Mouse (Mus musculus) heart, embryonic 12.5 days (tissue): Measurements from ENCODE around the gene Magi2. TPM values are rescaled to one million over a fixed set of nuclear protein-coding genes. Genes with fewer than 3 reads are reported as not detected.

Experiments
- ATAC-seq: fragments of 200-750 bp; cut with Nextera tagmentation; 2 replicates; pipeline ENCODE4 v1.8.0; 2017; ENCODE audit warnings: moderate TSS enrichment, moderate library complexity; ENCODE audit not compliant: insufficient number of reproducible peaks, low FRiP score
- H3K27ac ChIP-seq: fragments of 300-500 bp; sonication (generic); 2 replicates; pipeline ENCODE4 v1.5.1; 2016; ENCODE audit warnings: mild to moderate bottlenecking, moderate library complexity; ENCODE audit not compliant: poor library complexity, severe bottlenecking
- H3K27me3 ChIP-seq: fragments of 300-500 bp; sonication (generic); replicated peaks from 2 replicates; pipeline ENCODE4 v1.6.1; 2016; ENCODE audit warnings: mild to moderate bottlenecking, moderate library complexity
- H3K36me3 ChIP-seq: fragments of 300-500 bp; sonication (generic); 2 replicates; pipeline ENCODE4 v1.6.1; 2016; ENCODE audit warnings: mild to moderate bottlenecking, moderate library complexity
- H3K4me1 ChIP-seq: fragments of 300-500 bp; sonication (generic); replicated peaks from 2 replicates; pipeline ENCODE4 v1.6.1; 2016; ENCODE audit warnings: mild to moderate bottlenecking
- H3K4me2 ChIP-seq: fragments of 300-500 bp; sonication (generic); 2 replicates; pipeline ENCODE4 v1.6.1; 2016; ENCODE audit warnings: mild to moderate bottlenecking, moderate library complexity
- H3K4me3 ChIP-seq: fragments of 300-500 bp; sonication (generic); 2 replicates; pipeline ENCODE4 v1.5.1; 2016; ENCODE audit warnings: mild to moderate bottlenecking
- H3K9ac ChIP-seq: fragments of 300-500 bp; sonication (generic); 2 replicates; pipeline ENCODE4 v1.6.1; 2016; ENCODE audit warnings: mild to moderate bottlenecking, moderate library complexity
- H3K9me3 ChIP-seq: fragments of 300-500 bp; sonication (generic); replicated peaks from 2 replicates; pipeline ENCODE4 v1.6.1; 2016; ENCODE audit warnings: mild to moderate bottlenecking, moderate library complexity
- WGBS: fragments of 180-500 bp; shearing (Covaris S2); methylation state at CpG from one replicate; pipeline ENCODE4 v1.1.7; 2016; 5-methylcytosine and 5-hydroxymethylcytosine counted together
- polyA plus RNA-seq: library from polyadenylated mRNA; unstranded; fragments of >200 nt; fragmentation: Nextera tagmentation; extraction: Ambion mirVana; gene quantifications from 2 replicates; pipeline ENCODE4 v1.2.1, GENCODE M21; 2016

Gene Magi2
- polyA plus RNA-seq, 1 experiment from 2014 or later = 3.9 TPM

GRCm38 (mm10) chr5:20299816-20300215 is 1073.0 kb downstream of the Magi2 start:
- no peak overlapping the region for H3K4me3 ChIP-seq
- H3K4me2 ChIP-seq = no peak overlapping the region
- no peaks in the 10 kb centered on the region for H3K36me3 ChIP-seq
- ATAC-seq = no peak
- 64% methylated on average over 6 of the region's 6 CpGs for WGBS
- H3K9ac ChIP-seq = no peak overlapping the region
- no peak overlapping the region for H3K27ac ChIP-seq
- H3K9me3 ChIP-seq = no peaks in the 10 kb centered on the region
- no peaks in the 10 kb centered on the region for H3K27me3 ChIP-seq
- H3K4me1 ChIP-seq = no peaks in the 10 kb centered on the region

GRCm38 (mm10) chr5:20303056-20303965 is 1076.5 kb downstream of the Magi2 start:
- ATAC-seq = no peak
- WGBS = 81% methylated on average over 8 of the region's 8 CpGs
- H3K4me1 ChIP-seq = no peaks in the 10 kb centered on the region
- no peaks in the 10 kb centered on the region for H3K27me3 ChIP-seq
- H3K36me3 ChIP-seq = no peaks in the 10 kb centered on the region
- no peak overlapping the region for H3K9ac ChIP-seq
- H3K9me3 ChIP-seq = no peaks in the 10 kb centered on the region
- H3K4me2 ChIP-seq = no peak overlapping the region
- H3K27ac ChIP-seq = no peak overlapping the region
- H3K4me3 ChIP-seq = no peak overlapping the region

GRCm38 (mm10) chr5:20320970-20321369 is 1094.1 kb downstream of the Magi2 start:
- H3K36me3 ChIP-seq = no peaks in the 10 kb centered on the region
- H3K4me3 ChIP-seq = no peak overlapping the region
- 0 out of 2 replicates have a peak, but pooled peaks cover 4% of the 10 kb centered on the region for H3K4me1 ChIP-seq
- H3K9ac ChIP-seq = no peak overlapping the region
- H3K4me2 ChIP-seq = no peak overlapping the region
- ATAC-seq = no peak
- H3K27me3 ChIP-seq = no peaks in the 10 kb centered on the region
- no peak overlapping the region for H3K27ac ChIP-seq
- 36% methylated on average over 2 of the region's 2 CpGs for WGBS
- H3K9me3 ChIP-seq = no peaks in the 10 kb centered on the region

GRCm38 (mm10) chr5:20325290-20325689 is 1098.5 kb downstream of the Magi2 start:
- ATAC-seq = no peak
- Histone ChIP-seq H3K27ac (no peak overlapping the region), H3K9ac (no peak overlapping the region), H3K4me1 (0 out of 2 replicates have a peak, but pooled peaks cover 4% of the 10 kb centered on the region), H3K4me2 (no peak overlapping the region), H3K27me3 (no peaks in the 10 kb centered on the region), H3K36me3 (no peaks in the 10 kb centered on the region), H3K4me3 (no peak overlapping the region), H3K9me3 (no peaks in the 10 kb centered on the region)
- 63% methylated on average over 2 of the region's 2 CpGs for WGBS

GRCm38 (mm10) chr5:20328901-20329300 is 1102.1 kb downstream of the Magi2 start:
- Histone ChIP-seq H3K27ac (no peak overlapping the region), H3K9me3 (no peaks in the 10 kb centered on the region), H3K4me1 (no peaks in the 10 kb centered on the region), H3K27me3 (no peaks in the 10 kb centered on the region), H3K9ac (no peak overlapping the region), H3K4me3 (no peak overlapping the region), H3K4me2 (no peak overlapping the region), H3K36me3 (no peaks in the 10 kb centered on the region)
- 27% methylated on average over 1 of the region's 1 CpGs for WGBS
- peak; percentile 64; the same call in 1 of the 2 replicates for ATAC-seq

- WGBS = 67% methylated on average over 3 of the region's 3 CpGs
- Histone ChIP-seq H3K4me3 (no peak overlapping the region), H3K27ac (no peak overlapping the region), H3K27me3 (no peaks in the 10 kb centered on the region), H3K9ac (no peak overlapping the region), H3K9me3 (no peaks in the 10 kb centered on the region), H3K4me1 (no peaks in the 10 kb centered on the region), H3K36me3 (no peaks in the 10 kb centered on the region), H3K4me2 (no peak overlapping the region)
- no peak for ATAC-seq
Measured at GRCm38 (mm10) chr5:20330025-20330424, 1103.2 kb downstream of the Magi2 start.

- Histone ChIP-seq H3K9ac (no peak overlapping the region), H3K4me2 (no peak overlapping the region), H3K36me3 (no peaks in the 10 kb centered on the region), H3K27me3 (no peaks in the 10 kb centered on the region), H3K27ac (no peak overlapping the region), H3K9me3 (no peaks in the 10 kb centered on the region), H3K4me3 (no peak overlapping the region), H3K4me1 (no peaks in the 10 kb centered on the region)
- no peak for ATAC-seq
- WGBS = 60% methylated on average over 4 of the region's 4 CpGs
Measured at GRCm38 (mm10) chr5:20332574-20332973, 1105.7 kb downstream of the Magi2 start.

GRCm38 (mm10) chr5:20334549-20334948 is 1107.7 kb downstream of the Magi2 start:
- Histone ChIP-seq H3K27ac (no peak overlapping the region), H3K4me1 (no peaks in the 10 kb centered on the region), H3K9me3 (no peaks in the 10 kb centered on the region), H3K9ac (no peak overlapping the region), H3K4me2 (no peak overlapping the region), H3K27me3 (no peaks in the 10 kb centered on the region), H3K36me3 (no peaks in the 10 kb centered on the region), H3K4me3 (no peak overlapping the region)
- no peak for ATAC-seq

GRCm38 (mm10) chr5:20352941-20353340 is 1126.1 kb downstream of the Magi2 start:
- Histone ChIP-seq H3K36me3 (no peaks in the 10 kb centered on the region), H3K4me1 (no peaks in the 10 kb centered on the region), H3K27me3 (no peaks in the 10 kb centered on the region), H3K9me3 (no peaks in the 10 kb centered on the region), H3K27ac (no peak overlapping the region), H3K9ac (no peak overlapping the region), H3K4me2 (no peak overlapping the region), H3K4me3 (no peak overlapping the region)
- no peak for ATAC-seq
- 75% methylated on average over 8 of the region's 8 CpGs for WGBS

- Histone ChIP-seq H3K27me3 (no peaks in the 10 kb centered on the region), H3K4me3 (no peak overlapping the region), H3K4me2 (no peak overlapping the region), H3K36me3 (no peaks in the 10 kb centered on the region), H3K27ac (no peak overlapping the region), H3K4me1 (no peaks in the 10 kb centered on the region), H3K9ac (no peak overlapping the region), H3K9me3 (no peaks in the 10 kb centered on the region)
- no peak for ATAC-seq
- WGBS = 54% methylated on average over 5 of the region's 5 CpGs
Measured at GRCm38 (mm10) chr5:20358437-20358836, 1131.6 kb downstream of the Magi2 start.

- Histone ChIP-seq H3K4me1 (no peaks in the 10 kb centered on the region), H3K4me3 (no peak overlapping the region), H3K4me2 (no peak overlapping the region), H3K27me3 (no peaks in the 10 kb centered on the region), H3K36me3 (no peaks in the 10 kb centered on the region), H3K27ac (no peak overlapping the region), H3K9ac (no peak overlapping the region), H3K9me3 (no peaks in the 10 kb centered on the region)
- WGBS = 74% methylated on average over 3 of the region's 3 CpGs
- ATAC-seq = no peak
Measured at GRCm38 (mm10) chr5:20359021-20359420, 1132.2 kb downstream of the Magi2 start.

- no peak for ATAC-seq
- H3K27me3 ChIP-seq = no peaks in the 10 kb centered on the region
- no peaks in the 10 kb centered on the region for H3K9me3 ChIP-seq
- WGBS = 79% methylated on average over 3 of the region's 3 CpGs
- no peak overlapping the region for H3K4me3 ChIP-seq
- H3K27ac ChIP-seq = no peak overlapping the region
- no peaks in the 10 kb centered on the region for H3K4me1 ChIP-seq
- H3K9ac ChIP-seq = no peak overlapping the region
- no peak overlapping the region for H3K4me2 ChIP-seq
- H3K36me3 ChIP-seq = no peaks in the 10 kb centered on the region
Measured at GRCm38 (mm10) chr5:20362154-20362553, 1135.3 kb downstream of the Magi2 start.
